In the genomic region with DNA sequence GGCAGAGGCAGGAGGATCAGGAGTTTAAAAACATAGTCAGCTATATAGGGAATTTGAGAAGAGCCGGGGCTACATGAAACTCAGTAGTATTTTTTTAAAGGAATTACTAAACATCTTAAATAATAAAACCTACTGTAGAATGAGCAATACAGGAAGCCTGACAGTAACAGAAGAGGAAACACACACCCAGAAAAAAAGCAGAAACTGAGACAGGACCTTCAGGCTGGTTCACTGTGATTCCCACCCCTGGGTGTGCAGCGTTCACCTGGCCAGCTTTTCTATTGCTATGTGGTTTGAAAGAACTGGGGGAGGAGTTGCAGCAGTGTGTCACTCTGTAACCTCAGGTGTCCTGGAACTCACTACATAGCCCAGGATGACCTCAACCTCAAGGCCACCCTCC, we compare ENCODE assay signal across 25 mouse cellular contexts. TPM values are rescaled to one million over a fixed set of nuclear protein-coding genes. Genes with fewer than 3 reads are reported as not detected.
DNase-seq lines count a peak whose midpoint lies in the region; ATAC-seq lines count a peak whose summit lies in the region.
"Had no signal": no experiment of that assay in that cellular context is flagged by ENCODE, and none has a peak within 500 bp of the region (broad histone marks: within the 10 kb centered on the region; RNA-seq: fewer than 3 reads in every experiment).

No protein-coding gene starts in this region.

- no peaks in the 10 kb centered on the region for H3K27me3 ChIP-seq in hindbrain, embryonic 10.5 days (ENCODE audit: insufficient read depth, poor library complexity, severe bottlenecking)
- H3K27me3 ChIP-seq: forebrain, embryonic 13.5 days; heart, embryonic 15.5 days; hindbrain, embryonic 13.5 days; intestine, embryonic 15.5 days had no signal

- H3K36me3 ChIP-seq in hindbrain, embryonic 10.5 days = no peaks in the 10 kb centered on the region
- H3K36me3 ChIP-seq: forebrain, embryonic 10.5 days; heart, embryonic 15.5 days; hindbrain, embryonic 13.5 days; intestine, embryonic 15.5 days had no signal

- 92% methylated on average over 2 of the region's 2 CpGs for WGBS in hindbrain, embryonic 10.5 days

- H3K27ac ChIP-seq in hindbrain, embryonic 10.5 days = no peak overlapping the region
- H3K27ac ChIP-seq: forebrain, embryonic 10.5 days; forebrain, embryonic 13.5 days; heart, embryonic 15.5 days; hindbrain, embryonic 13.5 days; intestine, embryonic 15.5 days had no signal

- H3K4me3 ChIP-seq in hindbrain, embryonic 10.5 days = no peak overlapping the region
- H3K4me3 ChIP-seq: forebrain, embryonic 10.5 days; forebrain, embryonic 13.5 days; heart, embryonic 15.5 days; hindbrain, embryonic 13.5 days; intestine, embryonic 15.5 days had no signal

- H3K9me3 ChIP-seq in hindbrain, embryonic 10.5 days = 0 out of 2 replicates have a peak, but pooled peaks cover 2% of the 10 kb centered on the region
- H3K9me3 ChIP-seq: forebrain, embryonic 10.5 days; forebrain, embryonic 13.5 days; heart, embryonic 15.5 days; hindbrain, embryonic 13.5 days; intestine, embryonic 15.5 days had no signal

- ATAC-seq in common myeloid progenitor, adult 5-6 weeks (replicated peaks; ENCODE audit: low read depth, poor library complexity, severe bottlenecking) = 0 out of 2 replicates have a peak, but pooled peaks have one; percentile 36
- peak; percentile 75 for ATAC-seq in megakaryocyte, adult 5-6 weeks (ENCODE audit: poor library complexity, severe bottlenecking)
- ATAC-seq: activated CD4-positive, CD25-positive, alpha-beta regulatory T cell, adult 4 months; CD4-positive, CD25-positive, alpha-beta regulatory T cell, adult 4 months; forebrain, embryonic 13.5 days; forebrain, embryonic 16.5 days; hindbrain, embryonic 16.5 days; intestine, embryonic 15.5 days had no signal

- H3K4me1 ChIP-seq in hindbrain, embryonic 10.5 days (replicated peaks) = no peaks in the 10 kb centered on the region
- H3K4me1 ChIP-seq: forebrain, embryonic 10.5 days; forebrain, embryonic 13.5 days; heart, embryonic 15.5 days; hindbrain, embryonic 13.5 days; intestine, embryonic 15.5 days had no signal

- DNase-seq in 416B (ENCODE audit: low read depth) = peak; percentile 40
- no peak for DNase-seq in hindbrain, embryonic 10.5 days (ENCODE audit: low spot score)
- no peak for DNase-seq in cerebellum, postnatal 14 days
- no peak for DNase-seq in cerebellum, adult 11-12 months
- DNase-seq: adrenal gland, postnatal 10 days; adrenal gland, postnatal 36 days; cerebellum, adult 2 months; cerebellum, adult 9-11 months; cerebellum, postnatal 36 days; gastrocnemius, postnatal 10 days; gastrocnemius, postnatal 36 days; heart, postnatal 10 days; heart, postnatal 36 days; kidney, adult 11 months had no signal

RNA-seq across cellular contexts. Expression of a gene that starts 14.2 kb away (rescaled TPM):
- 64.1 and 96.2 TPM in 2 replicates for total RNA-seq in common myeloid progenitor, adult 5-6 weeks (2017)
- 54.6 and 56.1 TPM in 2 replicates for total RNA-seq in megakaryocyte, adult 5-6 weeks (2015)
- 49.7 and 50.3 TPM in 2 replicates for total RNA-seq in megakaryocyte, adult 5-6 weeks (2017)
- polyA plus RNA-seq in hindbrain, embryonic 10.5 days (2016; fragmentation: Nextera tagmentation; extraction: Ambion mirVana) = 93.1 and 118 TPM in 2 replicates
